Mouse (Mus musculus): ENCODE results near the gene Arhgap31. TPM values are rescaled to one million over a fixed set of nuclear protein-coding genes. Genes with fewer than 3 reads are reported as not detected.
"Not testable (repeated sequence)": the region's sequence is repeated elsewhere in the genome, so short reads cannot be mapped to it uniquely, and the experiment has no call there.

The Arhgap31 gene
- polyA plus RNA-seq, 1 experiment from 2014 or later = 7.3 TPM

GRCm38 (mm10) chr16:38743941-38744673, 31.0 kb upstream of the Arhgap31 start:
- Histone ChIP-seq H3K27ac (replicated peaks) (no peak overlapping the region), H3K27me3 (ENCODE audit: low read depth, poor library complexity, severe bottlenecking) (peaks cover 11% of the 10 kb centered on the region), H3K9me3 (replicated peaks) (no peaks in the 10 kb centered on the region), H3K36me3 (no peaks in the 10 kb centered on the region), H3K4me3 (no peak overlapping the region), H3K4me1 (peaks cover 13% of the 10 kb centered on the region)
- whole genome bisulfite sequencing = 86% methylated on average over 10 of the region's 10 CpGs
- no peak for DNase-seq (ENCODE audit: low spot score)

- H3K27me3 ChIP-seq (ENCODE audit: low read depth, poor library complexity, severe bottlenecking) = peaks cover 11% of the 10 kb centered on the region
- no peaks in the 10 kb centered on the region for H3K36me3 ChIP-seq
- H3K4me3 ChIP-seq = peak overlapping the region; percentile 82
- H3K9me3 ChIP-seq (replicated peaks) = no peaks in the 10 kb centered on the region
- peaks cover 13% of the 10 kb centered on the region for H3K4me1 ChIP-seq
- WGBS = 2% methylated on average over 13 of the region's 13 CpGs
- H3K27ac ChIP-seq (replicated peaks) = peak overlapping the region; percentile 87
- no peak for DNase-seq (ENCODE audit: low spot score)
Measured at GRCm38 (mm10) chr16:38742659-38743131, 29.6 kb upstream of the Arhgap31 start.

GRCm38 (mm10) chr16:38742113-38742658, 29.1 kb upstream of the Arhgap31 start, which contains the start of gene B4galt4:
TSS of gene B4galt4 (plus strand) at chr16:38742264.
- Histone ChIP-seq H3K4me3 (peak within 1 kb of the TSS; percentile 82), H3K9me3 (replicated peaks) (no peaks in the 10 kb centered on the region), H3K36me3 (no peaks in the 10 kb centered on the region), H3K27ac (replicated peaks) (peak within 1 kb of the TSS; percentile 87), H3K4me1 (peaks cover 13% of the 10 kb centered on the region), H3K27me3 (ENCODE audit: low read depth, poor library complexity, severe bottlenecking) (peaks cover 11% of the 10 kb centered on the region)
- DNase-seq (ENCODE audit: low spot score) = peak; percentile 81
- WGBS = under 1% methylated on average over 69 of the region's 69 CpGs

- no peak for DNase-seq (ENCODE audit: low spot score)
- Histone ChIP-seq H3K4me3 (peak overlapping the region; percentile 82), H3K9me3 (replicated peaks) (no peaks in the 10 kb centered on the region), H3K4me1 (peaks cover 13% of the 10 kb centered on the region), H3K27ac (replicated peaks) (no peak overlapping the region), H3K27me3 (ENCODE audit: low read depth, poor library complexity, severe bottlenecking) (peaks cover 11% of the 10 kb centered on the region), H3K36me3 (no peaks in the 10 kb centered on the region)
- 83% methylated on average over 13 of the region's 13 CpGs for WGBS
Measured at GRCm38 (mm10) chr16:38741204-38741903, 28.3 kb upstream of the Arhgap31 start.

- no peaks in the 10 kb centered on the region for H3K36me3 ChIP-seq
- no peak for DNase-seq (ENCODE audit: low spot score)
- no peak overlapping the region for H3K27ac ChIP-seq (replicated peaks)
- H3K27me3 ChIP-seq (ENCODE audit: low read depth, poor library complexity, severe bottlenecking) = no peaks in the 10 kb centered on the region
- H3K4me3 ChIP-seq = no peak overlapping the region
- 77% methylated on average over 8 of the region's 8 CpGs for WGBS
- H3K9me3 ChIP-seq (replicated peaks) = no peaks in the 10 kb centered on the region
- H3K4me1 ChIP-seq = no peaks in the 10 kb centered on the region
Measured at GRCm38 (mm10) chr16:38730921-38731320, 17.8 kb upstream of the Arhgap31 start.

- H3K27ac ChIP-seq (replicated peaks) = no peak overlapping the region
- H3K27me3 ChIP-seq (ENCODE audit: low read depth, poor library complexity, severe bottlenecking) = no peaks in the 10 kb centered on the region
- no peaks in the 10 kb centered on the region for H3K4me1 ChIP-seq
- no peaks in the 10 kb centered on the region for H3K9me3 ChIP-seq (replicated peaks)
- no peak overlapping the region for H3K4me3 ChIP-seq
- WGBS = 67% methylated on average over 15 of the region's 15 CpGs
- H3K36me3 ChIP-seq = no peaks in the 10 kb centered on the region
- DNase-seq (ENCODE audit: low spot score) = no peak
Measured at GRCm38 (mm10) chr16:38729610-38730288, 16.7 kb upstream of the Arhgap31 start.

- no peak overlapping the region for H3K27ac ChIP-seq (replicated peaks)
- H3K4me3 ChIP-seq = no peak overlapping the region
- no peak for DNase-seq (ENCODE audit: low spot score)
- no peaks in the 10 kb centered on the region for H3K36me3 ChIP-seq
- 86% methylated on average over 6 of the region's 6 CpGs for WGBS
- H3K27me3 ChIP-seq (ENCODE audit: low read depth, poor library complexity, severe bottlenecking) = no peaks in the 10 kb centered on the region
- H3K4me1 ChIP-seq = no peaks in the 10 kb centered on the region
- H3K9me3 ChIP-seq (replicated peaks) = no peaks in the 10 kb centered on the region
Measured at GRCm38 (mm10) chr16:38729139-38729538, 16.1 kb upstream of the Arhgap31 start.

- H3K9me3 ChIP-seq (replicated peaks) = no peaks in the 10 kb centered on the region
- 92% methylated on average over 15 of the region's 15 CpGs for WGBS
- H3K36me3 ChIP-seq = no peaks in the 10 kb centered on the region
- no peak overlapping the region for H3K27ac ChIP-seq (replicated peaks)
- H3K4me3 ChIP-seq = no peak overlapping the region
- H3K4me1 ChIP-seq = no peaks in the 10 kb centered on the region
- no peaks in the 10 kb centered on the region for H3K27me3 ChIP-seq (ENCODE audit: low read depth, poor library complexity, severe bottlenecking)
- DNase-seq (ENCODE audit: low spot score) = no peak
Measured at GRCm38 (mm10) chr16:38728576-38729132, 15.6 kb upstream of the Arhgap31 start.

GRCm38 (mm10) chr16:38724974-38725373, 11.9 kb upstream of the Arhgap31 start:
- Histone ChIP-seq H3K4me3 (no peak overlapping the region), H3K36me3 (no peaks in the 10 kb centered on the region), H3K9me3 (replicated peaks) (no peaks in the 10 kb centered on the region), H3K4me1 (no peaks in the 10 kb centered on the region), H3K27me3 (ENCODE audit: low read depth, poor library complexity, severe bottlenecking) (no peaks in the 10 kb centered on the region), H3K27ac (replicated peaks) (no peak overlapping the region)
- no peak for DNase-seq (ENCODE audit: low spot score)
- WGBS = 80% methylated on average over 13 of the region's 13 CpGs

GRCm38 (mm10) chr16:38724256-38724655, 11.2 kb upstream of the Arhgap31 start:
- WGBS = 86% methylated on average over 8 of the region's 8 CpGs

GRCm38 (mm10) chr16:38721377-38721776, 8.3 kb upstream of the Arhgap31 start:
- H3K36me3 ChIP-seq = no peaks in the 10 kb centered on the region
- no peak for DNase-seq (ENCODE audit: low spot score)
- no peaks in the 10 kb centered on the region for H3K9me3 ChIP-seq (replicated peaks)
- no peaks in the 10 kb centered on the region for H3K27me3 ChIP-seq (ENCODE audit: low read depth, poor library complexity, severe bottlenecking)
- no peak overlapping the region for H3K4me3 ChIP-seq
- no peaks in the 10 kb centered on the region for H3K4me1 ChIP-seq
- 93% methylated on average over 9 of the region's 9 CpGs for WGBS
- H3K27ac ChIP-seq (replicated peaks) = no peak overlapping the region

More at GRCm38 (mm10) chr16:38724256-38724655, 11.2 kb upstream of the Arhgap31 start:
- no peaks in the 10 kb centered on the region for H3K27me3 ChIP-seq (ENCODE audit: low read depth, poor library complexity, severe bottlenecking)
- no peaks in the 10 kb centered on the region for H3K9me3 ChIP-seq (replicated peaks)
- DNase-seq (ENCODE audit: low spot score) = no peak
- H3K4me1 ChIP-seq = no peaks in the 10 kb centered on the region
- H3K36me3 ChIP-seq = no peaks in the 10 kb centered on the region
- no peak overlapping the region for H3K4me3 ChIP-seq
- no peak overlapping the region for H3K27ac ChIP-seq (replicated peaks)

GRCm38 (mm10) chr16:38714259-38714526, 1.1 kb upstream of the Arhgap31 start:
- DNase-seq (ENCODE audit: low spot score); H3K27ac ChIP-seq (replicated peaks); H3K9me3 ChIP-seq (replicated peaks); H3K36me3 ChIP-seq: not testable (repeated sequence)
- H3K27me3 ChIP-seq (ENCODE audit: low read depth, poor library complexity, severe bottlenecking) = peaks cover 23% of the 10 kb centered on the region
- H3K4me3 ChIP-seq = 0 out of 2 replicates have a peak overlapping the region, but pooled peaks have one; percentile 18
- peaks cover 15% of the 10 kb centered on the region for H3K4me1 ChIP-seq
- 59% methylated on average over 11 of the region's 12 CpGs for WGBS

All from midbrain, embryonic 10.5 days (tissue).